Comparison of ENCODE assay signal across 8 mouse cellular contexts in the genomic region with DNA sequence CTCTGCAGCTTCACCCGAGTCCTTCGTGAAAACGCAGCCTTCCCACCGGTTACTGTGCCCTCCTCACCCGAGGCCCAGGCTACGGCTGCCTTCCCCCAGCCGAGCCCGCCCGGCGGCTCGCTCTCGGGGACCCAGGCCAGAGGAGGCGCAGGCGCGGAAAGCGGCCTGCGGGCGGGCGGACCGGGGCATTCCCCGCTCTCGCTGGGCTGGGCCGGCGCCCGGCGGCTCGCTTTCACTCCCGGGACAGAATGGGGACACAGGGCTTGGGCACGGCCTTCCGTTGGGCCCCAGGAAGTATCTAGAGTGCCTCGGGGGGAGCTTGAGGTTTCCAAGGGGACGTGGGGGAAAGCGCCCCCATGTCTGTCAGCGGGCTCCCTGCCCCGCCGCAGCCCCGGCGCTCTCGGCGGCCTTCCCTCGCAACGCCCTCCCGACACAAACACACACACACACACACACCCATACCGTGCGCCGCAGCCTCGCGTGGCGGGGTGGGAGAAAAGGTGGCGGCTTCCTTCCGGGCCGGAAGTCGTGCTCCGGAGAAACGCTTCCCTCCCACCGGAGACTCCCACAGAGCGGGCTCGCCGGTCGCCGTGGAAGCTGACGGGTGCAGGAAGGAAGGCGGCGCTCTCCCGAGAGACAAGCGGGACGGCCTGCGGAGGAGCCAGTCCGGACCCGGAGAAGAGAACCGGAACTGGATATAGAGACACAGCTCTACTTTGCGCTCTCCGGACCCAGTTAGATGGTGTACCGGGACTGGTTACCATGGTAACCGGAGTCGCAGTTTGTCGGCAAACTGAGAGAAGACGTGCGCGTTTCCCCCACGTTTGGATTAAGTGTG. TPM values are rescaled to one million over a fixed set of nuclear protein-coding genes. Genes with fewer than 3 reads are reported as not detected.
DNase-seq lines count a peak whose midpoint lies in the region; ATAC-seq and TF ChIP-seq lines count a peak whose summit lies in the region.

A gene (plus strand): TSS at position 556 of the 838 bp plus-strand sequence.
A gene (minus strand): TSS at position 699 of the 838 bp plus-strand sequence.

- WGBS in hindbrain, embryonic 16.5 days, result under 1% methylated on average over 76 of the region's 81 CpGs

- peak within 1 kb of the TSS; percentile 94 for H3K27ac ChIP-seq in hindbrain, embryonic 16.5 days (ENCODE audit: low read depth, low read length)
- H3K27ac ChIP-seq in left cerebral cortex, adult 2 months, result peak within 1 kb of the TSS; percentile 99

- no peaks in the 10 kb centered on the region for H3K27me3 ChIP-seq in hindbrain, embryonic 16.5 days (replicated peaks; ENCODE audit: control insufficient read depth, insufficient read depth, low read length)

- H3K9me3 ChIP-seq in hindbrain, embryonic 16.5 days (ENCODE audit: control insufficient read depth, low read length), result no peaks in the 10 kb centered on the region

- peak; percentile 96 for ATAC-seq in hindbrain, embryonic 16.5 days
- peak; percentile 92 for ATAC-seq in megakaryocyte, adult 5-6 weeks (ENCODE audit: poor library complexity, severe bottlenecking)

- DNase-seq in T-cell, adult 2 months (ENCODE audit: low spot score), result peak; percentile 87
- peak; percentile 82 to 94 for DNase-seq in cerebellum, postnatal 36 days
- peak; percentile 91 for DNase-seq in gastrocnemius, adult 18-20 months (ENCODE audit: low spot score)
- peak; percentile 85 to 86 for DNase-seq in left cerebral cortex, adult 2 months (ENCODE audit: extremely low spot score in 1 of 2, low spot score in 2 of 2)
- peak; percentile 93 to 95 for DNase-seq in right cerebral cortex, adult 2 months (ENCODE audit: low spot score in 2 of 2)
- peak; percentile 87 for DNase-seq in urinary bladder, postnatal 14 days (ENCODE audit: low spot score)

- H3K4me2 ChIP-seq in hindbrain, embryonic 16.5 days (ENCODE audit: low read length), result peak within 1 kb of the TSS; percentile 69

- H3K4me3 ChIP-seq in hindbrain, embryonic 16.5 days (ENCODE audit: low read length), result peak within 1 kb of the TSS; percentile 90
- H3K4me3 ChIP-seq in left cerebral cortex, adult 2 months, result peak within 1 kb of the TSS; percentile 71

- peaks cover 11% of the 10 kb centered on the region for H3K4me1 ChIP-seq in hindbrain, embryonic 16.5 days (ENCODE audit: control insufficient read depth, insufficient read depth, low read depth, low read length)

- intact Hi-C loops in left cerebral cortex, adult 2 months (cut with DNase I), result loop anchor here (5.0 kb wide), 1 partner anchor 150 kb away; a partner anchor contains a TSS

- H3K36me3 ChIP-seq in hindbrain, embryonic 16.5 days (ENCODE audit: control insufficient read depth, insufficient read depth, low read length), result peaks cover 14% of the 10 kb centered on the region

- no peak for TF ChIP-seq CTCF in left cerebral cortex, adult 2 months (IDR thresholded peaks at IDR 0.05)

- peak within 1 kb of the TSS; percentile 93 for H3K9ac ChIP-seq in hindbrain, embryonic 16.5 days (ENCODE audit: low read depth, low read length)

RNA-seq across cellular contexts. Expression of the first gene that starts in this region (rescaled TPM):
- total RNA-seq in gastrocnemius, adult 18-20 months (2021), result under 1 TPM; 0.18 to 0.38 TPM
- 5.2 and 7.1 TPM in 2 replicates for polyA plus RNA-seq in hindbrain, embryonic 16.5 days (2015; fragmentation: Nextera tagmentation; extraction: Ambion mirVana)
- total RNA-seq in left cerebral cortex, adult 2 months (2021), result 1 to 10 TPM; 2.0 to 3.8 TPM
- 0.48 TPM in 1 of 2 replicates, not detected in the other for total RNA-seq in megakaryocyte, adult 5-6 weeks (2015)
- 0.40 TPM in 1 of 2 replicates, not detected in the other for total RNA-seq in megakaryocyte, adult 5-6 weeks (2017)

RNA-seq across cellular contexts. Expression of the second gene that starts in this region (rescaled TPM):
- total RNA-seq in gastrocnemius, adult 18-20 months (2021), result 10 to 100 TPM; 11.1 to 11.6 TPM
- 15.3 and 16.4 TPM in 2 replicates for polyA plus RNA-seq in hindbrain, embryonic 16.5 days (2015; fragmentation: Nextera tagmentation; extraction: Ambion mirVana)
- 10 to 100 TPM; 21.3 to 22.1 TPM for total RNA-seq in left cerebral cortex, adult 2 months (2021)
- 19.6 and 26.2 TPM in 2 replicates for total RNA-seq in megakaryocyte, adult 5-6 weeks (2015)
- total RNA-seq in megakaryocyte, adult 5-6 weeks (2017), result 22.4 and 25.3 TPM in 2 replicates

Comparison
In these comparisons a context has a peak if more than half of its experiments do, and no peak if none do; other contexts are left out.
1. Peak in every context shown above with its lines: DNase-seq, ATAC-seq, H3K4me3 ChIP-seq and H3K27ac ChIP-seq.